Mouse (Mus musculus) lung, postnatal 36 days (tissue): ENCODE measurements around the gene Qars.

Experiments
- DNase-seq: peaks from one replicate; pipeline ENCODE4 v3.0.0; 2022; ENCODE audit warnings: mixed read lengths

The Qars gene

GRCm38 (mm10) chr9:108507619-108508434, at the start of gene Qars:
TSS of gene Qars (plus strand) at chr9:108507706.
- peak; percentile 98 for DNase-seq

DNA sequence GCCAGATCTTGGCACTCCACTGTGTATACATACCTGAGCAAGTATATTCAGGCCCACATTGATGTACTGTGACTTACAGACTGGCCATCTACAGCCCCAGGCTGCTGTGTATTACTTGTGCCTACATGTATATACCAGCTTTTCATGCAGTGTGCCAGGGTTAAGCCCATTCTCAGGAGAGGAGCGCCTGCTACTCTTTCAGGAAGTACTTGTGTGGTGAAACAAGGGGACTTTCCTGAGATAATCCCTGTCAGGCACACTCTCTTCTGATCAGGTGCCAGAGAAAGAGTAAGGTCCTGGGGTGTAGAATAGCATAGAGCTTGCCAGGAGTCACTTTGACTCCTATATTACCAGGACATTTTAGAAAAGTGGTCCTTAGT, 47.6 kb upstream of the Qars start:
- peak; percentile 26 for DNase-seq

DNA sequence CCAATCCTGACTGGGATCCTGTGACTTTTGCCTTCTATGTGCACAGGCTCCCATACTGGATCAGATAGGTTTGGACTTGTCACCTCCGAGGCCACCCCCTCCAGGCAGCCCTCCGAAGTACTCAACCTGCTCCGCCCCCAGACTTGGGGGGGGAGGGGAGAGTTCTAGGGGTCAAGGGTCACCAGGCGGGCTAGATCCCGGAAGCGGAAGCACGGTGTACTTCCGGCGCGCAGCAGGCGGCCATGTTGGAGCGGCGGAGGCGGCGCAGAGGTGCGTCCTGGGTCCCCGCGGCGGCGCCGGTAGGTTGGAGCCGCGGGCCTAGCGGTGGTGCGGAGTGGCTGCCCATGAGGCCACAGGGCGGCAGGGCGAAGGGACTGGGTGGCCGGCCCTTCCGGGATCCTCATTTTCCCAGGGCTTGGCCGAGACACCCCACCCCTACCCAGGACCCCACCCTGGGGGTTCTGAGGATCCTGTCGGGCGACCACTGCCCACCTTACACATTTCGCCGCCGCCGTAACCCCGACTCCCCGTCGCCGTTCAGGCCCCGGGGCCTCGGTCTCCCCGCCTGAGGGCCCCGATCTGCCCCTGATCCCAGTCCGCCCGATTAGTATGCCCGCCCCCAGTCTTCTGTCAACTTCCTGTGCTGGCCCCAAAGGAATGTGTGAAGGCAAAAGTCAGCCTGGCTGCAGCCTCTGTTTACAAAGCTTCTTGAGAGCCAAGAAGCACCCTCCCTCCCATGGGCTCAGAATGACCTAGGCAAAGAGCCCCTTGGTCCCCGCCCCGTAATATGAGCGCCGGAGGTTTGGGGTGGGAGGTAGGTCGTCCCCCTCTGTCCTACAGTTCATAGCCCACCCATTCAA, 47.0 kb upstream of the Qars start, which contains the start of gene Ccdc71:
Gene Ccdc71 (plus strand): TSS at position 209 of the 860 bp plus-strand sequence.
- peak; percentile 90 for DNase-seq

- no peak for DNase-seq
Observed at GRCm38 (mm10) chr9:108461181-108461631, 46.3 kb upstream of the Qars start, which contains the start of gene Klhdc8b. TSS of gene Klhdc8b (minus strand) at chr9:108461581.

GRCm38 (mm10) chr9:108461675-108462074, 45.8 kb upstream of the Qars start:
- DNase-seq = no peak

- DNase-seq = peak; percentile 56
Observed at GRCm38 (mm10) chr9:108462192-108462591, 45.3 kb upstream of the Qars start.

GRCm38 (mm10) chr9:108463713-108464112, 43.8 kb upstream of the Qars start:
- DNase-seq = no peak

GRCm38 (mm10) chr9:108466219-108466618, 41.3 kb upstream of the Qars start:
- no peak for DNase-seq

DNA sequence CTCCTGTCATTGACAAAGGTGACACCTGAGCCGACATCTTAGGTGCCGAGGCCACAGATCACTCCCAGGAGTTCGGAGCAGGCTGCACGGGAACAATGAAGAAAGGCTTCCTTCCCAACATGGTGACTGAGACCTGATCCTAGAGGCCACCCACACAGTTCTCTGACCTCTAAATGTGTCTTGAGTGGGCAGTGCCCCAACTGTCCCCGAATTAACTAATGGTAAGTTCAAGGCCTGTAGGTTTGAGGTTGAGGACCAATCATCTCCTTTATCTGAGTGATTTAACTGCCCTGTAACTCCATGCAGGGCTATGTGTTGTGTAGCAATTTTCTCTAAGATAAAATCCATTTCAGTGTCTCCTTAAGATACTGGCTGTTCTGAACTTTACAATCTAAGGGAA, 38.1 kb upstream of the Qars start:
- no peak for DNase-seq

DNA sequence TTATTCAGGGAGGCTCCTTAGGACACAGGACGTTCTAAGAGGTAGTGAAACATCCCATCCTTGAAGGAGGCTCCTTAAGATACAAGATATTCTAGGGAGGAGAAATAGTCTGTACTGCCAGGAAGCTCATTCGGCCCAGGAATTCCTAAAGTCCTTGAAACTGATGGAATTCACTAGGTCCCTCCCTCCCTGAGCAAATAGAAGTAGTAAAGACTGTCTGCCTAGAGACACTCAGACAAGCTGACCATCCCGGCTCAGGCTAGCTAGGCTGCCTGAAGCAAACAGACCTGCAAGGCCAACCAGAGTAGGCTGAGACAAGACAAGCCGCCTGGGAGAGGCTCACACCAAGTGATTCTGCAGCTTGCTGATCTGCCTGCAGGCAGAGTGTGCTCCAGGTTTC, 37.7 kb upstream of the Qars start:
- DNase-seq = no peak

DNA sequence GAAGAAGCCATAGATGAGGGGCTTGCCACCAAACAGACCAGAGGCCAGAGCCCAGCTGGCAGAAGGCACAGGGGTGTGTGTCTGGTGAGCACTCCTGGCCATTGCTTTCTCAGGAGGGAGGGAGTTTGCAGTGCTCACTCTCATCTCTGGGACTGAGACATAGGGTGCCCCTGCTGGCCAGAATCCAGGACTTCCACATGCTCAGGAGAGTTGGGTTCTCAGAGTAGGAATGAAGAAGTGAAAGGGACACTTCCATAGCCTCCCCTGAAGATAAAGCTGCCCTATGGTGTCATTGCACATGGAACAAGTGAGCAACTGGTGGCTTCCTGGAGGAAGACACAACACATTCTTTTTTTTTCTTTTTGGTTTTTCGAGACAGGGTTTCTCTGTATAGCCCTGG, 33.0 kb upstream of the Qars start:
- no peak for DNase-seq

DNA sequence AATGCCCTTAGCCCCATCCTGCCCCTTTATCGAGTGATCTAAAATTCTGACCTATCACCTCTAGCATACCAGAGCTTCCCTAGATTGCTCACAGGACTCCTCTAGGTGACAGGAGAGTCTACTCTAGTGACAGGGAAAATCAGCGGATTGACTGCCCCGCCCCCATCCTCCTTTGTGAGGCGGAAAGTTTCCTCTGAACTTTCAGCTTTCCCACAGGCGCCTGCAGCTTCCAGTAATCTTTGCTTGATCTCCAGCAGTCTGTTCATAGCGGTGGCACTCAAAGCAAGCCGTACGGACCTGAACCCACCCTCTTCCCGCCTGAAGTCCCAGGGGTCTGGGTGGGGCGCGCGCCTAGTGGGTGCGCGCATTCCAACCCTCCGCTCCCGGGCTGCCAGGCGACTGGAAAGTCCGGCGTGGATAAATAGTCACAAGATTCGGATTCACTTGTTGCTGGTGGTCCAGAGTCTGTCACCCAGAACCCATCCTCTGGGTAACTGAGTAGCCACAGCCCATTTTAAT, 28.8 kb upstream of the Qars start:
- peak; percentile 88 for DNase-seq

DNA sequence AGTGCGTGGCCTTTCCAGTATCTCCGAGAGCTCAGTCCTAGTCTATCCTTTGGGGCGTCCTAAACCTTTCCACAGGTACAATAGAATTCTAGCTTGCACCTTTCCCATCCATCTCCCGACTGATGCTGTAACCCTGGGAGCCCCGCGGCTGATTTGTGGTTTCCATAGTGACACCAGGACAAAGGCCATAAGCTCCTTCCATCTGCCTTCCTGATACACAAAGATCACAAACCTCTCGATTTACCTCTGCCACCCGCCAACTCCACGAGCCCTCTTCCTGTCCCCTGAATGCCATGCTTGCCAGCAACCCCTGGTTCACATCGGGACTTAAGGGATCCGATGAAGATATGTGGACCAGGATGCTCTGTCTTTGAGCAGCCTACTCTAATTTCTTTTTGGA, 28.3 kb upstream of the Qars start:
- no peak for DNase-seq

- DNase-seq = peak; percentile 73
Observed at GRCm38 (mm10) chr9:108479721-108480351, 27.7 kb upstream of the Qars start, which contains the start of gene Lamb2. TSS of gene Lamb2 (plus strand) at chr9:108479736.

DNA sequence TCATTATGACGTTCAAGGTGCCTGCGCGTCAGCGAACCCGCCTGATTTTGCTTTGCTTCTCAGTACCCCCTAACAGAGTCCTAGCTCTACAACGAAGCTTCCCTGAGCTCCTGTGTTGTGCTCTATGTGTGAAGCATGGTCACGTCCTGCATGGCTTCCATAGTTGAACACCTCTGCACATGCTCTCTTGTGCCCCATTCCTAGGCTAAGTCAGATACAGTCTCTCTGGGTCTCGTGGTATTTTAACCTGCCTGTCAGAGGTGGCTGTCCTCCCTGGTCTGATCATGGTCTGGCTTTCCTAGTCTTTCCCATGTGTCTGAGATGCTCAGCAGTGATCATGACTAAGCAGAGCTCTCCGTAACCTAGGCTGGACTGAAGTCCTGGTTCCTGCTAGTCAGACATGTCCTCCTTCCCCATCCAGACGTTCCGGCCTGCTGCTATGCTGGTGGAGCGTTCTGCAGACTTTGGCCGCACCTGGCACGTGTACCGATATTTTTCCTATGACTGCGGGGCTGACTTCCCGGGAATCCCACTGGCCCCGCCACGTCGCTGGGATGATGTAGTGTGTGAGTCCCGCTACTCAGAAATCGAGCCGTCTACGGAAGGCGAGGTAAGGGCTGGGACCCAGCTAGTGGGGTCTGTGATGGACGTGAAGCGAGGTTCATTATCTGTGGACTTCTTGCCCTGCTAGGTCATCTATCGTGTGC, 26.5 kb upstream of the Qars start:
- no peak for DNase-seq

DNA sequence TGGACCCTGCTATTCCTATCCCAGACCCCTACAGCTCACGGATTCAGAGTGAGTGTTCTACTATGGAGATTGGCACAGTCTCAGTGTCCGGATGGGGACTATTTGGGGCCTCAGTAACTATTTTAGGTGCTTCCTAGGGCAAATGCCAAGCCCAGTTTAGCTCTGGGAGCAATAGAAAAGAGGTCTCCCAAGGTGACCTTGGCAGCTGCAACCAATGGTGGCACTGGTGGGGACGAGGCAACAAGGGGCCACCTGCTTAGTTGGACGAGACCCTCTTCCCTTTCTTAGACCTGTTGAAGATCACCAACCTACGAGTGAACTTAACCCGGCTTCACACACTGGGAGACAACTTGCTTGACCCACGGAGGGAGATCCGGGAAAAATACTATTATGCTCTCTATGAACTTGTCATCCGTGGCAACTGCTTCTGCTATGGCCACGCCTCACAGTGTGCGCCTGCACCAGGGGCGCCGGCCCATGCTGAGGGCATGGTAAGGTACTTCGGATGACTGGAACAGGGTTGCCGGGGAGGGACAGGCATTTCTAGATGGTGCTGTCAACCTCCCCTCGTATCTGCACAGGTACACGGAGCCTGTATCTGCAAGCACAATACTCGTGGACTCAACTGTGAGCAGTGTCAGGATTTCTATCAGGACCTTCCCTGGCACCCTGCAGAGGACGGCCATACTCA, 25.8 kb upstream of the Qars start:
- DNase-seq = no peak

GRCm38 (mm10) chr9:108483051-108483790, 24.3 kb upstream of the Qars start:
- no peak for DNase-seq

DNA sequence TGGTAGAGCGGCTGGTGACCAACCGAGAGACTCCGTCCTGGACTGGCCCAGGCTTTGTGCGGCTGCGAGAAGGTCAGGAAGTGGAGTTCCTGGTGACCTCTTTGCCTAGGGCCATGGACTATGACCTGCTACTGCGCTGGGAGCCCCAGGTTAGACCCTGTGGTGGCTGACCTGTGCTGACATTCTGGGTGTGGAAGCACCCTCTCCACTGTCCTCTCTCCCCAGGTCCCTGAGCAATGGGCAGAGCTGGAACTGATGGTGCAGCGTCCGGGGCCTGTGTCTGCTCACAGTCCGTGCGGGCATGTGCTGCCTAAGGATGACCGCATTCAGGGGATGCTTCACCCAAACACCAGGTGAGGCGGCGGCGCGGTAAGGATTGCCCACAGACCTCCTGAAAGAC, 23.5 kb upstream of the Qars start:
- no peak for DNase-seq

DNA sequence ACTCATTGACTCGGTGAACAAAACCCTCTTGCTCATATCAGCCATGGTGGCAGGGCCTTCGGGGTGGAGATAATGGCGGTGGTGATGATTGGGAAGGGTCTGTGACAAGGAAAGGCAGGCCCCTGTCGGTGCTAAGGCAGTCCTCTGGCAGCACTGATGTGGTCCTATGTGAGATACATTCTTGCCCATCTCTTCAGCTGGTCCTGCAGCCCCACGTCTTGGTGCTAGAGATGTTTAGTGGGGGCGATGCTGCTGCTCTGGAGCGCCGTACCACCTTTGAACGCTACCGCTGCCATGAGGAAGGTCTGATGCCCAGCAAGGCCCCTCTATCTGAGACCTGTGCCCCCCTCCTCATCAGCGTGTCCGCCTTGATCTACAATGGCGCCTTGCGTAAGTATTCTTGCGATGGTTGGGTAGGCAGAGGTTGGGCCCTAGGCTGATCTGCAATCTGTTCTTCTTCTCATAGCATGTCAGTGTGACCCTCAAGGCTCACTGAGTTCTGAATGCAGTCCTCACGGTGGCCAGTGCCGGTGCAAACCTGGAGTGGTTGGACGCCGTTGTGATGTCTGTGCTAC, 22.1 kb upstream of the Qars start:
- no peak for DNase-seq

DNA sequence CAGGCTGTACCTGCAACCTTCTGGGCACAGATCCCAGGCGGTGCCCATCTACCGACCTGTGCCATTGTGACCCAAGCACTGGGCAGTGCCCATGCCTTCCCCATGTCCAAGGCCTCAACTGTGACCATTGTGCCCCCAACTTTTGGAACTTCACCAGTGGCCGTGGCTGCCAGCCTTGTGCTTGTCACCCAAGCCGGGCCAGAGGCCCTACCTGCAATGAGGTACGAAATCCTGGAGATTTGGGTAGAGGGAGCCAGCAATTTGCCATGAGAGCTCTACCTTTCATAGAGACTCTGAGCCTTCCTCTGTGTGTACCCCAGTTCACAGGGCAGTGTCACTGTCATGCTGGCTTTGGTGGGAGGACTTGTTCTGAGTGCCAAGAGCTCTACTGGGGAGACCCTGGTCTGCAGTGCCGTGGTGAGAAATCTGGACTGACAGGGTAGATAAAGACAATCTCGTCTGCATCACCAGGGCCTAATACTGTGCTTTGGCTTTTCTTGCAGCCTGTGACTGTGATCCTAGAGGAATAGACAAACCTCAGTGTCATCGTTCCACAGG, 20.5 kb upstream of the Qars start:
- DNase-seq = no peak
